Mouse (Mus musculus): Measurements from ENCODE around the gene Gm13199.

Gm13199 gene

GRCm38 (mm10) chr2:5821264-5821663 is 41.5 kb downstream of the Gm13199 start:
- DNase-seq (ENCODE audit: low spot score): no peak

Data from embryo, embryonic 10.5 days (tissue).